Mouse (Mus musculus): ENCODE data around the gene Mettl14. TPM values are rescaled to one million over a fixed set of nuclear protein-coding genes. Genes with fewer than 3 reads are reported as not detected.

The Mettl14 gene
- polyA plus RNA-seq, 1 experiment = 12.2 TPM

GRCm38 (mm10) chr3:123329251-123329650 is 56.7 kb downstream of the Mettl14 start:
- no peak overlapping the region for H3K4me3 ChIP-seq (ENCODE audit: insufficient read depth, low read length)
- H3K4me1 ChIP-seq (ENCODE audit: control insufficient read depth, insufficient read depth, low read length) = no peaks in the 10 kb centered on the region
- H3K27ac ChIP-seq (ENCODE audit: insufficient read depth, low read length) = no peak overlapping the region
- TF ChIP-seq CTCF (IDR thresholded peaks at IDR 0.05; ENCODE audit: extremely low read depth, insufficient read depth, low read length) = no peak
- TF ChIP-seq POLR2A (IDR thresholded peaks at IDR 0.05; ENCODE audit: extremely low read depth, insufficient read depth, low read length) = no peak

DNA sequence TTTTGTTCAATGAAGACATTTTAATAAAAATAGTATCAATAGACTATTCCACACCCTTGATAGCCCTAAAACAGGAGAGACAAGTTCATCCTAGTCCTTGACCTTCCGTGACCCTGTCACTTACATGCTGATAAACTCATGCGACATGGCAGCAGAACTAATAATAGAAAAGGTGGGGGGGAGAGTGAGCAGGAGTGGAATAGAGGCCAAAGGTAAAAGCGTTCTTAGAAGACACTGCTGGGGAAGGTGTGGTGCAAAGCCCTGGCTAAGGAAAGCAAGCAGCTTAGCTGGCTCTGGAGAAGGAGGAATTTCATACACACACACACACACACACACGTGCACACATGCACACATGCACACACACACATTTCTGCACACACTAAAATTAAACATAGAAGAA is 61.6 kb downstream of the Mettl14 start:
- Histone ChIP-seq H3K4me1 (ENCODE audit: control insufficient read depth, insufficient read depth, low read length) (no peaks in the 10 kb centered on the region), H3K4me3 (ENCODE audit: insufficient read depth, low read length) (no peak overlapping the region), H3K27ac (ENCODE audit: insufficient read depth, low read length) (no peak overlapping the region)
- no peak for TF ChIP-seq CTCF (IDR thresholded peaks at IDR 0.05; ENCODE audit: extremely low read depth, insufficient read depth, low read length)
- TF ChIP-seq POLR2A (IDR thresholded peaks at IDR 0.05; ENCODE audit: extremely low read depth, insufficient read depth, low read length) = no peak

DNA sequence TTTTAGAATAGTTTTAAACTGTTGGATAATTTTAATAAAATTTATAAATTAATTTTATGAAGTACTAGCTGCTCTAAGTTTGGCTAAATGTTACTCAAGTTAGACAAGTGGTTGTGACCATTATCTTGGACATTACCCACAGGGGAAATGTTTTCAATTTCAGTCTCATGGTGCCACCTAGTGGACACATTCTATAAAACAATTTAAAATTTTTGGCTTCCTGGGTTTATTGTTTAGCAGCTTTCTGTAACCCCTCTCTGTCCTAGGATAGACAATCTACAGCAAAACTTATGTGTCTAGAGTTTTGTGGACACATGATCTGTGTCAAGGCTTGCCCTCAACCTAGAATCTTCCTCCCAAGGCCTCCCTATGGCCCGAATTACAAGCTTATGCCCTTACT is 63.8 kb downstream of the Mettl14 start:
- no peak overlapping the region for H3K27ac ChIP-seq (ENCODE audit: insufficient read depth, low read length)
- TF ChIP-seq CTCF (IDR thresholded peaks at IDR 0.05; ENCODE audit: extremely low read depth, insufficient read depth, low read length) (no peak), POLR2A (IDR thresholded peaks at IDR 0.05; ENCODE audit: extremely low read depth, insufficient read depth, low read length) (no peak)
- H3K4me3 ChIP-seq (ENCODE audit: insufficient read depth, low read length) = no peak overlapping the region
- no peaks in the 10 kb centered on the region for H3K4me1 ChIP-seq (ENCODE audit: control insufficient read depth, insufficient read depth, low read length)

- TF ChIP-seq POLR2A (IDR thresholded peaks at IDR 0.05; ENCODE audit: extremely low read depth, insufficient read depth, low read length) (no peak), CTCF (IDR thresholded peaks at IDR 0.05; ENCODE audit: extremely low read depth, insufficient read depth, low read length) (no peak)
- Histone ChIP-seq H3K27ac (ENCODE audit: insufficient read depth, low read length) (no peak overlapping the region), H3K4me3 (ENCODE audit: insufficient read depth, low read length) (no peak overlapping the region), H3K4me1 (ENCODE audit: control insufficient read depth, insufficient read depth, low read length) (no peaks in the 10 kb centered on the region)
Measured at GRCm38 (mm10) chr3:123321612-123322011, 64.3 kb downstream of the Mettl14 start.

- H3K4me3 ChIP-seq (ENCODE audit: insufficient read depth, low read length) = no peak overlapping the region
- H3K27ac ChIP-seq (ENCODE audit: insufficient read depth, low read length) = no peak overlapping the region
- no peak for TF ChIP-seq POLR2A (IDR thresholded peaks at IDR 0.05; ENCODE audit: extremely low read depth, insufficient read depth, low read length)
- no peak for TF ChIP-seq CTCF (IDR thresholded peaks at IDR 0.05; ENCODE audit: extremely low read depth, insufficient read depth, low read length)
- no peaks in the 10 kb centered on the region for H3K4me1 ChIP-seq (ENCODE audit: control insufficient read depth, insufficient read depth, low read length)
Measured at GRCm38 (mm10) chr3:123320341-123320740, 65.6 kb downstream of the Mettl14 start.

Other genes with a start within 250 kb of the Mettl14 start
- 1.8 and 3.2 TPM in 2 replicates for gene Synpo2, start 150.0 kb downstream of the Mettl14 start, polyA plus RNA-seq (2012; rRNA removed)
- gene Sec24d, start 118.7 kb downstream of the Mettl14 start, polyA plus RNA-seq (2012; rRNA removed) = 8.4 and 9.3 TPM in 2 replicates
- 15.2 and 16.2 TPM in 2 replicates for gene Prss12, start 60.8 kb upstream of the Mettl14 start, polyA plus RNA-seq (2012; rRNA removed)